Mouse (Mus musculus) G1E-ER4 (cell line): ENCODE results near the gene Xrcc1. TPM values are rescaled to one million over a fixed set of nuclear protein-coding genes. Genes with fewer than 3 reads are reported as not detected.

Experiments used
- GATA1 ChIP-seq: IDR thresholded peaks from one replicate; pipeline ENCODE4 v1.8.0; 2012; ENCODE audit warnings: low read length, inconsistent platforms
- polyA plus RNA-seq: library from polyadenylated mRNA; stranded (reverse); fragments of >175 nt; gene quantifications from 2 replicates; pipeline ENCODE4 v1.2.3, GENCODE M21; 2012

The Xrcc1 gene
- 330 and 397 TPM in 2 replicates for polyA plus RNA-seq

DNA sequence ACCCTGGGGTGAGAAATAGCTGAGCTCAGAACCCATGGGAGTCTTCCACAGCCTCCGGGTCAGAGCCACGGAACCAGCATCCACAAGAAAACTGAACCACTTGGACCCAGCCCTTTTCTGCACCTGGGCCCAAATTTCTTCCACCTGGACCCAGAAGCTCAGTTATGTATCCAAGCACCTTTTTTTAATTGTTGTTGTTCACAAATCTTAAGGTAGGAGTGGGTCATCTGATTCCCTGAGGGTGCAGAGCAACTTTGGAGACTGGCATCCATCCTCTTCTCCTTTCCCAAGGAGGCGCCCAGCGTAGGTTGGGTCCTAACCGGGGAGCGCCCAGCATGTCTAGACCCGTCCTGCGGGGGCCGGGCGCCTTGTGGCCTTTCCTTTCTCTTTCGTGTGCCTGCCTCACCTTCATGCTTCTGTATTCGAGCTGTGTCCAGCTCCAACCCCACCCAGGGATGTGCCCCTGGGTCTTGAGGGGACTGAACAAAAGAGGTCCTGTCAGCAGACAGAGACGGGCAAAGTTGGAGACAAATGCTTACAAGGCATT, at the start of gene Xrcc1, which contains the start of gene Pinlyp:
Gene Xrcc1, plus strand, starts transcription at position 222 of the 547 bp plus-strand sequence.
Gene Pinlyp, minus strand, starts transcription at position 51 of the 547 bp plus-strand sequence.
- TF ChIP-seq GATA1 = no peak

GRCm38 (mm10) chr7:24499856-24500577, 46.1 kb upstream of the Xrcc1 start:
- TF ChIP-seq GATA1 = no peak

DNA sequence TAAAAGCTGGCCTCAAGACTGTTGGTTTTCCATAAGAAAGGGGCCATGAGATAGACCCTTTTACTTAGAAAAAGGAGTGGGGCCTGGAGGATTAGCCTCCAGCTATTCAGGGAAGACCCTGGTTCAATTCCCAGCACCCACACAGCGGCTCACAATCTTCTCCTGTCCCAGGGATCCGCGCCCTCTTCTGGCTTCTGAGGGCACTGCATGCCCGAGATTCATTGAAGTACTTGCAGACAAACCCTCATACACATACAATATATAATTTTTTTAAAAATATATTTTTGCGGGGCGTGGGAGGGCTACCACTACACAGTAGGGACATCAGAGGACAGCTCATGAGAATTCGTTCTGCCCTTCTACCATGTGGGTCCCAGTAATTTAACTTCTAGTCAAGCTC, 45.2 kb upstream of the Xrcc1 start:
- no peak for TF ChIP-seq GATA1

DNA sequence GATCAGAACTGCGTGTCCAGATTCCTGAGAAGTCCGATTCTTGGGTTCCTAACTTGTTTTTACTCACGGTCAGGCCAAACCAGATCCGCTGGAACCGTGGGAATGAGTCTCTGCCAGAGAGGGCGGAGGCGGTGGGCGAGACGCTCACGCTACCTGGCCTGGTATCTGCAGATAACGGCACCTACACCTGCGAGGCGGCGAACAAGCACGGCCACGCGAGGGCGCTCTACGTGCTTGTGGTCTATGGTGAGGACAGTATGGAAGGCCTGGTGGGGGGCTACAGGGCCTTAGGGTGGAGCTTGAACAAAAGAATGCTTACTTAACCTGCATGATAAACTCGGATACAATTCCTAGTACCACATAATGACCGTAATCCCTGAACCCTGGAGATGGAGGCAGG, 44.6 kb upstream of the Xrcc1 start:
- TF ChIP-seq GATA1 = no peak

GRCm38 (mm10) chr7:24504004-24504403, 42.1 kb upstream of the Xrcc1 start:
- TF ChIP-seq GATA1 = no peak

- no peak for TF ChIP-seq GATA1
These were observed 41.2 kb upstream of the Xrcc1 start for GRCm38 (mm10) chr7:24504868-24505267.

DNA sequence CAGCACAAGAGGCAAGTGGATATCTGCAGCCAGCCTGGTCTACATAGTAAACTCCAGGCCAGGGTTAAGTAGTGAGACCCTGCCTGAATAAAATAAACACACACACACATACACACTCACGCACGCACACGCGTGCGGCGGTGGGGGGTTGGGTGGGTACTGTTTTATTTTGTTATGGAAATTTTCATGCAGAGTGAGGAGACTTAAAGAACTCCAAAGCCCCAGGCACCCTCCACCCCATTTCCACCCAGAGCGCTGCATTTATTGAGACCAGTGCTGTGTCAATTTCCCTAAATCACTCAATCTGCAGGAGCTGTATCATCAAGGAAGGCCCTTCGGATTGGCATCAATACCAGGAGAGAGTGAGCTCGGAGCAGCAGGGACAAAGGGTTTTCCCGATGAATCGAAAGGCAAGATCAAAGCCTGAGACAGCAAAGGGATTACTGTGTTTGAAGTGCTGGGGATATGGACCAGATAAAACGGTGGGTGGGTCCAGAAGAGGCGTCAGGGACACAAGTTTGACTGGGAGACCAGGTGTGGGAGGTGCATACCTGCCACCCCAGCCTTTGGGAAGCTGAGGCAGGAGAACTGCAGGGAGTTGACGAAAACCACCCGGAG, 40.5 kb upstream of the Xrcc1 start:
- TF ChIP-seq GATA1 = no peak

GRCm38 (mm10) chr7:24506065-24506459, 40.0 kb upstream of the Xrcc1 start:
- TF ChIP-seq GATA1 = no peak

GRCm38 (mm10) chr7:24506476-24506837, 39.6 kb upstream of the Xrcc1 start:
- no peak for TF ChIP-seq GATA1

DNA sequence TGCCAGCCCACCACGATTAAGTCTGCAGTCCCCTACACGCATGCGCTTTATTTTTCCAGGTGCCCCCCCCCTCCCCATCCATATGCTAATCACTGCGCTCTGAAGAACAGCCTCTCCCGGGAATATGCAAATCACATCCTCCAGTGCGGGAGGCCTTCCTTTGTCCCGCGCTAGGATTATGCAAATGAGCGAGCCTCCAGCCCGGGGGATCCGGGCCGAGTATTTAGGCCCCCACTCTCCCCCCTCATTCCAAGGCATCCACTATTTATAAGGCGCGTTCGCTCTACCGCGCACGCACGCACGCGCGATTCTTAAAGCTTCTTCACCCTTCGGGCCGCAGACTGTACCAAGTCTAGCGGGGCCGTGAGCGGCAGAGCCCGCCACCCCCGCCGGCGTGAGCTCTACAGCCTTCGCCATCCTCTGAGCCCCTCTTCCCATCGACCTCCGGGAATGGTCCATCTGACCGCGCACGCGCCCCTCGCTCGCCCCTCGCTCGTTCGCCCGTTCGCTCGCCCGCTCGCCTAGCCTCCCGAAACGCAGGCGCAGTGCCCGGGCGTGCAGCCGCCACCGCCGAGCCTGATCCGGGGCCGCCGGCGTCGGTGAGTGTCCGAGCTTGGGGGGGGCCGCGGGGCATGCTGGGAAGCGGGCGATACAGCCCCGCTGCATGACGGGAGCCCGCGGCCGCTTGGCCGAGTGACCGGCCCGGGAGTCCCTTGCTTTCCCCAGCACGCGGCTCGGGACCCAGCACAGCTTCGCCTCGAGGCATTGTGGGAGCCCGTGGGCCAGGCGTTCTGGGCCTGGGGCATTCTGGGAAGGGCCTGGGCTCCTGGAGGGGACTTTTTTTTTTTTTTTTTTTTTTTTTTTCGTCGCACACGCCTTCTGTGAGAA, 39.0 kb upstream of the Xrcc1 start, which contains the start of gene Zfp428:
Gene Zfp428, plus strand, starts transcription at position 169 of the 888 bp plus-strand sequence.
- TF ChIP-seq GATA1 = no peak

GRCm38 (mm10) chr7:24507726-24508114, 38.4 kb upstream of the Xrcc1 start:
- TF ChIP-seq GATA1 = no peak

GRCm38 (mm10) chr7:24512355-24512754, 33.7 kb upstream of the Xrcc1 start, which contains the start of gene AC161166.1:
AC161166.1 (minus strand) TSS chr7:24512455.
- TF ChIP-seq GATA1 = no peak

- TF ChIP-seq GATA1 = no peak
These were observed 29.0 kb upstream of the Xrcc1 start for GRCm38 (mm10) chr7:24517077-24517476.

DNA sequence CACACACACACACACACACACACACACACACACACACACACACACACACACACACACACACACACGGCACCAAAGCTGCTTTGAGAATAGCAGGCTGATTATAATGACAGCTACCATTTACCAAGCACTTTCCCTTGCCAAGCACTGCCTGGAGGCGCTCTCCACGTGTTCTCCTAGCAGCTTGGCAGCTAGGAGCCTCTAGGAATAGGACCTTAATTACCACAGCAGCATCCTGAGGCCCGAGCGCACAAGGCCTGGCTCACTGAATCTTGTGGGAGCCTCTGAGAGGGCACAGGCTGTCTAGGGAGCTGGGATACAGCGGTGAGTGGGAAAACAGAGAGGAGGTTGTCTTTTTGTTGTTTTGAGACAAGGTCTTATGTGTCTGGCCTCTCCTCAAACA, 28.4 kb upstream of the Xrcc1 start:
- no peak for TF ChIP-seq GATA1

DNA sequence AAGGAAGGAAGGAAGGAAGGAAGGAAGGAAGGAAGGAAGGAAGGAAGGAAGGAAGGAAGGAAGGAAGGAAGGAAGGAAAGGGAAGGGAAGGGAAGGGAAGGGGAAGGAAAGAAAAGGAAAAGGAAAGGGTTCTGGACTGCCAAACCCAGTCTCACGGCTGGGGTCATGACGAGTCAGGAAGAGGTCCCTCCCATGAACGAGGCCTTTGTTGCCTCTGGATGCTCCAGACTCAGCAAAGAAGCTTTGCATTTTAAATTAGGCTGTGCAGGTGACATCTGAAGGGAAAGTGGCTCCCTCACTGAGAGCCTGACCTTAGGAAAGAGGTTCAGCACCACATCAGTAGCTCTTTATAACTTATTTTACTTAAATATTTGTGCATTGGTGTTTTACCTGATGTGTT, 27.0 kb upstream of the Xrcc1 start:
- TF ChIP-seq GATA1 = no peak

GRCm38 (mm10) chr7:24522805-24523204, 23.3 kb upstream of the Xrcc1 start:
- no peak for TF ChIP-seq GATA1

- no peak for TF ChIP-seq GATA1
These were observed 22.4 kb upstream of the Xrcc1 start for GRCm38 (mm10) chr7:24523723-24524122.
